Mouse (Mus musculus) ovary, postnatal 10 days (tissue): ENCODE data around the gene Gm10563.
A peak's percentile ranks its signal among the peaks of the same experiment; 100 is the strongest.

ENCODE experiments used
- DNase-seq: peaks from one replicate; pipeline ENCODE4 v3.0.0; 2022; ENCODE audit warnings: low spot score

Gm10563 gene

DNA sequence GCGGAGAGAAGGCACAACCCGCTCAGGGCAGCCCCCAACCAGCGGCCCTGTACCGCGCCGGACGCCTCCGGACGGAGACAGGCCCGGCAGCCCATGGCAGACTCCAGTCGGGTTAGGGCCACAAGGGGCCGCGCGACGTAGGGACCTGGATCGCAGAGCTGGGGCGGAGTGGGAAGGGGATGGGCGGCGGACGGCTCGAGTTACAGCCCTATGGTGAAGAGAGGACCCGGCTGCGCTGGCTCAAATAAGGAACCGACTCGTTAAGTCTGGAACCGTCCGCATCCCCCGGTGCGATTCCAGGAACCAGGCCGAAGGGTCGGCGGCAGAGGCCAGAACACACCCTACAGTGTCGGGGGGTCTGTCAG is 7.9 kb upstream of the Gm10563 start, which contains the start of gene Mmp23:
Gene Mmp23 (minus strand): TSS at position 299 of the 365 bp plus-strand sequence.
- DNase-seq = peak; percentile 58

DNA sequence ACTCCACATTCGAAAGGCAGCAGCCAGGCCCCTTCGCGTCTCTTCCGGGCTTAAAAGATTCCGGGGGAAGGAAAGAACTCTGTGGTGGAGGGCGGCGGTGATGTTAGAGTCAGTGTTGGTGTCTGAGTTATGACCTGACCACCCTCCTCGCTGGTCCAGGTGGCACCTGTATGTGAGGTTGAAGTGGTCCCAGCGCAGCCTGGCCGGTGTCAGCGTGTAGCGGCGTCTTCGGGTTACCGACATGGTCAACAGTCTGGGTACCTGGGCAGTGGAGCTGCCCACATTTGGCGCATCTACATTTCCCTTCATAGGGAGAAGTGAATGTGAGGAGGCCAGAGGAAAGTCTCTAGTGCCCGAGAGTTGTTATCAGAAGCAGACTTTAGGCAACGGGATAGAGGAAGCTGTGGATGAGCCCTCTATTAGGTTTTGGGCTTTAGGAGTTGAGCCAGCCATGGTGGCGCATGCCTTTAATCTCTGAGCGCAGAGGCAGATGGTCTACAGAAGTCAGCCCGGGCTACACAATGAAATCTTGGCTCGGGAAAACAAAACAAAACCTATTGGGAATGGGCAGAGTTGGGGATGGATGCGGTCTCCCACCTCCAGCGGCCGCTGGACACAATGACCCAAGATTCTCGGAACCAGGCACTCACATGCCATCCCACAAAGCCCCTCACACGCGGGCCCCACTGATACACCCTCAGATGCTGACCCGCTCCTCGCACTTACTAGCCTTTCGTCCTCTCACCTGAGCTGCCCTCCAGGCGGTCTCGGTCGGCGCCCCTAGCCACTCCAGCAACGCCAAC is 7.3 kb upstream of the Gm10563 start:
- no peak for DNase-seq

DNA sequence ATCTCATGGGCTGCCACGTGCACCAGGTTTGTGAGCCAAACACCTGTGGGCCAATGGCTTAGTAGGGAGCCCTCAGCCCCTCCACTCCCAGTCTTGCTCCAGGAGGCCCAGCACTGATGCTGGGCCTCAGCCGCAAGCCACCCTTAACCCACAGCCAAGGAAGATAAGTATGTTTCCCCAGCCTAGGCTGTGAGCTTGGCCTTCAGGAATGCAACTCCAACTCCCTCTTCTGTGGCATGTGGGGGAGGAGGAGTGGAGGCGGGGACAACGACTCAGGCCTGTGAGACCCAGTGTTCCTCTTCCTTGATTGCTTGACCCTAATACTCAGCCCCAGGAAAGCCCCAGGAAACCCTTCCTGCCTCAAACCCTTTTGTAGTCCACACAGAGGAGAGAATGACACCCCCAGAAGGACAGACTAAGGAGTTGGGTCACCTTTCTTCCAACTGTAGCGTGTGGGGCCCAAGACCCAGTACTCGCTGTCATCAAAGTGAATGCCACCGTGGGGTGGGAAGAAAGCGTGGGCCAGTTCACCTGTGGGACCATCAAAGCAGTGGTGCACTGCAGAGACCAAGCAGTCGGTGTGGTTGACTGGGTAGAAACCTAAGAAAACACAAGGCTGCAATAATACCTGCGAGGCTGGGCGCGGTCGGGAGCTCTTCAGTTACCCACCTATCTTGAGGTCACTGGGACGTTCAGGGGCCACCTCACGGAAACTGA is 6.5 kb upstream of the Gm10563 start:
- DNase-seq = no peak

DNA sequence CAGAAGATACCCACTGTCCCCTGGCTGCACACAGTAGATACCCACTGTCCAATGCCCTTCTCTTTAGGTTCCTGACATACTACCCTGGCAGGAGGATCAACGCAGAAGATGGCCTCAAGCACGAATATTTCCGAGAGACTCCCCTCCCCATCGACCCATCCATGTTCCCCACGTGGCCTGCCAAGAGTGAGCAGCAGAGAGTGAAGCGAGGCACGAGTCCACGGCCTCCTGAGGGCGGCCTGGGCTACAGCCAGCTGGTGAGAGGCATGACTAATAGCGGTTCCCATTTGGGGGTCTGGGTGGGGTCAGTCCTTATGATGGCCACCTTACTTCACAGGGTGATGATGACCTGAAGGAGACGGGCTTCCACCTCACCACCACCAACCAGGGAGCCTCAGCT is 4.1 kb upstream of the Gm10563 start:
- DNase-seq = no peak

DNA sequence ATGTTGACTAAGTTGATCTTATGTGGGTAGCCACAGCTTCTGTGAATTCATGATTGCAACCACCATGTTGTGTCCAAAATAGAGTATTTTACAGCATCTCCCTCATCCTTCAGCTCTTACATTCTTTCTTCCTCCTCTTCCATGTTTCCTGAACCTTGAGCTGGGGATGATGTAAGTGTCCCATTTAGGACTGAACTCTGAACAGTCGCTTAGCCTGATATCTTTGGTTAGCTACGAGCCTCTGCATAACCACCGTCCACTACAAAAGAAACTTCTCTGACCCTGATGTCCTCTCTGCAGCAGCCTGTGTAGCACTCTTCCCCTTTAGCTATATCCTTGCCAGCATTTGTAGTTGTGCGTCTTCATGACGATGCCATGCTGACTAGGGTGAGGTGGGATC is 513 bp upstream of the Gm10563 start:
- no peak for DNase-seq

DNA sequence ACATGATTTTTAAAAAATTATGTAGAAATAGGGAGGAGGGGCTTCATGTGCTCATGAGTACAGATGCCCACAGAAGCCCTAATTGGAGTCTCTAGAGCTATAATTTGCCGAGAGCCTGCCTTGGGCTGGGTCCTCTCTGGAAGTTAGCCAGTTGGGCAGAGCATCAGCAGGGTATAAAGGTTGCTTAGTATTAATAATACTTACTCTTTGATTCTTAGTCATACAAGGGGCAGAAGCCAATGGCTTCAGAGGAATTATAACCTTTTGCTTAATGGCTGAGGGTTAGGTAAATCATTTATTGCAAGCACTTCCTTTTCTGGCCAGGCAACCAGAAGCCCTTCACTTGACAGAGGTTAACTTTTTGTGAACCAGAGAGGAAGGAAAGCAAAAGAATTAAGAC is 1.7 kb downstream of the Gm10563 start:
- no peak for DNase-seq

DNA sequence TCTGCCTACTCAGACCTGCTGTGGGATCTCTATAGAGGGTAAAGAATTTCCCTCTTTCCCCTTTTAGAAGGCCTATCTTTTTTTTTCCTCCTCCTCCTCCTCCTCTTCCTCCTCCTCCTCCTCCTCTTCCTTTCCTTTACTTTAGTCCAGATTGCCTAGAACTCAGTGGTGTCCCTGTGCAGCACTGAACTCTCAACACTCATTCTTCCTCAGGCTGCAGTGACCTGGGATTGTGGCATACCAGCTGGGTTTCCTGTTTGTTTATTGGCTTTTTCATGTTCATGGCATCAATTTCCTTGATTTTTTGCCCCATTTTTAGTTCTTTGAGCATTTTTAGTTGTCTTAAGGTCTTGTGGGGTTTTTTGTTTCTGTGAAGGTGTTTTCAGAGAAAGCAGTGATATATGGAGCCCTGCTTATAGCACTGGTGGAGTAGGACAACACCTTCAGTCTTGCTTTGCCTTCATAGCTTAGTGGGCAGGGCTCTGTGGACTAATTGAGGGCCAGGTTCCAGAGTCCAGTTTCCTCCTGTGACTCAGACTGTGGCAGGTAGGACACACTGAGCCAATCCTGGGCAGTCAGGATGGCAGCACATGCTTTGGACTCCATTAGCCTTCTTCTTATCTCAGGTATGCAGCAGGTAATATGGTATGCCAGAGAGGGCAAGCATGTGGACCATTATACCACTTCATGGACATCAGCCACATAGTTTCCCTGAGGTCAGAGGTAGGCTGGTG is 9.3 kb downstream of the Gm10563 start:
- DNase-seq = no peak

DNA sequence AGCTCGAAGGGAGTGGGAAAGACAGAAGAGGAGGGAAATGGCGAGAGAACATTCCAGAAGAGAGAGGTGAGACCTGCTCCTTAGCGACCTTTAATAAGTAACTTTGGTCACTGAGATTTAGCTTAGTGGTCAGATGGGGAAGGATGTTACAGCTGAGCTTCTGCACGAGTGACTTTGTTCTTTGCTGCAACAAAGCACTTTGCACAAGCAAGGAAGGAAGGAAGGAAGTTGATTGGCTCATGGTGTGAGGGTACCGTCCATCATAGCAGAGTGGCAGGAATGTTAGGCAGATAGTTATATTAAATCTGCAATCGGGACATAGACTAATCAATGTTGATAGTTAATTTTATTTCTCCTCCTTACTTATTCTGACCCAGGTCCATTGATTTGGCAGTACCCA is 14.9 kb downstream of the Gm10563 start:
- no peak for DNase-seq

DNA sequence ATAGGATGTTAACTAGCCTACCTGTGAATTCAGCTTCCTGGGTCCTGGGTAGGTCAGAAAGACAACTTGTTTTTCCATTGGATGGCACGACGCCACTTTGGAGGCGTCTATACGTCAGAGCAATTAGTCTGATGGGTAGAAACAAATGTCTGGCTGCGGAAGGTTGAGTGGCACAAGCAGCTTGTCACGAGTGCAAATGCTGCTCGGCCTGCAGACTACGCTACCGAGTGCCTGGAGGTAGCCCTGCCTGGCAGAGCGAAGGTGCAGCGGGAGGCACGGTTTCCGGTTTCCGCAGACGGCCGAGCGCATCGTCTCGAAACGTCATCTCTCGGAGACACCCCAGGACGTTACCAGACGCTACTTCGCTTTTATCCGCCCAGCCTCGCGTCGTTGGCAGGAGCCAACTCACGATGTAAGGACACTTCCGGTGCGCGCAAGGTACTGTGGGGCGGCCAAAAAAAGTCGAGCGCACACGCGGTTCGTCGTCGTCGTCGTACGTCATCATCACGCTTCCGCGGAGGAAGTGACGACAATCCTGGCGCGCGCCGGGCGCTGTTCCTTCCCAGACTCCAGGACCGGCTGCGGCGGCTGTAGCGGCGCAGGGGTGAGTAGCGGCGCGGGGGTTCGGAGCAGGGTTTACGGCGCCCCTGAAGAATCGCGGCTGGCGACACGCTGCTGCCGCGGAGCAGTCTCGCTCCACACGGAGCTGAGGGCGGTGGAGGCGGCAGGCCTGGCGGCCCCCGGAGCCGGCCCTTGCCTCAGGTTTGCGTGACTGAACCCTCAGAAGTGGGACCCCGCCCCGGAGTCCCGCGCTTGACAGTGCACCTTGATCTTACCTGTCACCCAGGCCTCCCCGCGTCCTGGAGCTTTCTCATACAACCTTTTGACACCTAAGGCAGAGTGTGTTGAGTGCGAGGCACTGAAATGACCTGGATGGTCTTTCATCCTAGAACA is 20.6 kb downstream of the Gm10563 start, which contains the start of gene Cdk11b:
Gene Cdk11b (plus strand): TSS at position 517 of the 954 bp plus-strand sequence.
- peak; percentile 87 for DNase-seq

DNA sequence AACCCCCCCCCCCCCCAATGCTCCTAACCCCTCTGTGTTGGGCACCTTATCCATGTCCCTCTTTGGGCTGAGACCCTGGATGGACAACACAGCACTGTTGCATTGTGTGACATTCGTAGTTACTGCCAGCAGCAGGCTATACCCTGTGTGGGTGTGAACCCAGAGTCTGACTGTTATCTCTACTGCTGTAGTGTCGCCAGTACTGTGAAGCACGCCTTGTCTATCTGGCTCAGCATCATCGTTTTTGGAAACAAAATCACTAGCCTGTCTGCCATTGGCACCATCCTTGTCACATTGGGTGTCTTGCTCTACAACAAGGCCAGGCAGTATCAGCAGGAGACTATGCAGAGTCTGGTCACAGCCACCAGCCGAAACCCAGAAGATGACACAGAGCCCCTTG is 26.9 kb downstream of the Gm10563 start:
- no peak for DNase-seq

DNA sequence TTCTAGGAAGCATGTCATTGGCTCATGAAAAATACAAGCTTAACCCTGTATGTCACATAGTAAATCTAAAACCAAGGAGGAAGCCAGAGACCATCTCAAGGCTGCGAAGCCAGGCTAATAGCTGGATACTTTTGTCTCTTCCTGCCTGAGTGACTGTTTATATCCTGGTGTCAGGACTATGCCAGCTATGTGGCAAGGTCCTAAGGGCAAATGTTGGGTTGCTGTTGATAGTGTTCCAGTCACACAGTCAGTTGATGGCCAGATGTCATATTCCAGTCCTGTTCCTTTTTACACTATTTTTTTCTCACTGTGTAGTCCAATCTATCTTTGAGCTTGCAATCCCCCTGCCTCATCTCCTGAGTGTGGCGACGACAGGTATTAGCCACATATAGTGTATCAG is 31.9 kb downstream of the Gm10563 start:
- DNase-seq = no peak

DNA sequence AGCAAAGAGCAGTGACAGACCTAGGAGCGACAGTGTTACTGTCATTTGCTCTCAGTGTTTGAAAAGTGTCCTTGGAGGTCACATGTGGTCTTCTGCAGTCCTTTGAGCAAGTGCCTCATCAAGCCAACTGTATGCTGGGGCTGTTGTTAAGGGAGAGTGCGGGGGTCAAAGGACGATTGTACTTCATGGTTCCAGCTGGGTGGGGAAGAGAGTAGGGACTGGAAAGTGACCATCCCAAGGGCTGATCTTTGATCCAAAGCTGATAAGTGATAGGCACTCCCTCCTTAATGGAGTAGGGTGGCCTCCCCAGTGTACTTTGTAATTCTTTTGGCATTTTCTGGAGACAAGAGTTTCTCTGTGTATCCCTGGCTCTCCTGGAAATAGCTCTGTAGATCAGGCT is 33.3 kb downstream of the Gm10563 start:
- DNase-seq = no peak

DNA sequence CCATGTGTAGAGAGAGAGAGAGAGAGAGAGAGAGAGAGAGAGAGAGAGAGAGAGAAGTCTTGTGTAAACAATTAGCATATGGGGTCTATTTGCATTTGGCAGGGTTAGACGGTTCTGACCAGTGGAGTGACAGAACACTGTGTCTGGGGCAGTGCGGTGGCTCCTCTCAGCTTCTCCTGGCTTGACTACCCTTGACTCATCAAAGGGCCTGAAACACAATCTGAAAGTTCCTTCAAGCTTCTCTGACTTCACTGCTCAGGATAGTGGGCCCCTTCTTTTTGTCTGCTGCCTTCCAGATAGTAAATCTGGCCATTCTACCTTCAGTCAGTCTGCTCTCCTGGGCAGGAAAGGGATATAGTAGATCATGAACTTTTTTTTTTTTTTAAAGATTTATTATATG is 38.4 kb downstream of the Gm10563 start:
- DNase-seq = no peak

DNA sequence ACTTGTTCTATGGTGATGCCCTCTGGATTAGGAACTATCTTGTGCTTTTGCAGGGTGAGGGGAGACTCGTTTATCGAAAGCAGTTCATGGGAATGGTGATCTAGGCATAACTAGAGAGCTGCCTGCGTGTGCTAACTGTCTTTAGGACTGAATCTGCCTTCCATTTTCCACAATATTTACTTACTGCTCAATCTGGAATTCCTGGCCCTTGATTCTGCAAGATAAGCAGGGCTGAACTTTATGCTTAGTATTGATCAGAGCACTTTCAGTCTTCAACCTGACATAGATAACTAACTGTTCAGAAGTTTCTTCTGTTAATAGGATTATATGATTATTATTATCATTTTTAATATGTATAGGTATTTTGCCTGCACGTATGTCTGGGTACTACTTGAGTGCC is 40.1 kb downstream of the Gm10563 start:
- DNase-seq = no peak

DNA sequence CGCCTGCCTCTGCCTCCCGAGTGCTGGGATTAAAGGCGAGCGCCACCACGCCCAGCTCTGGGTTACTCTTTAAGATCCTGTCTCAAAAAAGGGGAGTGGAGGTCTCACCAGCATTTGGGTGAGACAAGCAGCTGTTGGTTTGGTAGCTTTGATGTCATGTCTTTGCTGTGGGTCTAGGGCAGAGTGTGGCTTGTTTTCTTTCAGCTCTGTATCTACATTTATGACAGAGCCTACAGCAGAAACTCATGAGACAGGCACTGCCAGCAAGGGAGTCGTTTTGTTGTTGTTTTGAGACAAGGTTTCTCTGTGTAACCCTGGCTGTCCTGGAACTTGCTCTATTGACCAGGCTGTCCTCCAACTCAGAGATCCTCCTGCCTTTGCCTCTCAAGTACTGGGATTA is 41.4 kb downstream of the Gm10563 start:
- no peak for DNase-seq

DNA sequence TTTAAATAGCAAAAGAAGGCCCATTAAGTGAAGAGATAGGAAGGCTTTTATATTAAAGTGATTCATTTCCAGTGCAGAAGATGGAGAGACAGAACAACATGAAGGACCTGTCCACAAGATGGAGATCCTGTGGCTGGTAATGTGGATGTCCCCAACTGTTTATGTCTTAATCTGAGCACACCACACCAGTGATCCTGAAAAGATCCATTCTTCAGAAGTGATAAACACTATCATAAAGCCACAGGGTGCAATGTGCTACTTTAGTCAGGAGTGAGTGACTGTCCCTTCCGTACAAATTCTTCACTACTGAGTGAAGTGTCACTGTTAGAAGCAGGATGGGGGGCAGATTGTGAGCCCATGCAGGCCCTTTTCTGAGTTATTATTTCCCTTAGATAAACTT is 42.5 kb downstream of the Gm10563 start:
- no peak for DNase-seq

DNA sequence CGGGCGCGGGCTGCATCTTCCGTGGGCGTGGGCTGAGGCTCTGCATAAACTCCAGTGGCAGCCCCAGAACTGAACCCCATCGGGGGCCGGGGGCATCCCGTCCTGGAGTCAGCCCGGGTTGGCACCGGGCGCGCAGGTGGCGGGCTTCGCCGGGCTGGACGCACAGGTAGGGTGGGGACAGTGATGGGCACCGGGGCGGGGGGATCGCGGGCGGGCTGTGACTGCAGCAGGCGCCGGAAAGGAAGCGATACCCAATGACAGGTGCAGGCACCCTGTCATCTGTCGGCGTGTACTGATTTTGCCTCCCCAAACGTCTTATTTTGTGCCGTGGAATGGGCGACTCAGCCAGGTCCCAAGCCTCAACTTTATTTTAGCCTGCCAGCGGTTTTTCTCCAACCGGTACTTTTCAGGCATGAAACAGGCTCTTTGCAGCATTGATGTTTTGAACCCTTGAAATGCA is 43.2 kb downstream of the Gm10563 start:
- no peak for DNase-seq

DNA sequence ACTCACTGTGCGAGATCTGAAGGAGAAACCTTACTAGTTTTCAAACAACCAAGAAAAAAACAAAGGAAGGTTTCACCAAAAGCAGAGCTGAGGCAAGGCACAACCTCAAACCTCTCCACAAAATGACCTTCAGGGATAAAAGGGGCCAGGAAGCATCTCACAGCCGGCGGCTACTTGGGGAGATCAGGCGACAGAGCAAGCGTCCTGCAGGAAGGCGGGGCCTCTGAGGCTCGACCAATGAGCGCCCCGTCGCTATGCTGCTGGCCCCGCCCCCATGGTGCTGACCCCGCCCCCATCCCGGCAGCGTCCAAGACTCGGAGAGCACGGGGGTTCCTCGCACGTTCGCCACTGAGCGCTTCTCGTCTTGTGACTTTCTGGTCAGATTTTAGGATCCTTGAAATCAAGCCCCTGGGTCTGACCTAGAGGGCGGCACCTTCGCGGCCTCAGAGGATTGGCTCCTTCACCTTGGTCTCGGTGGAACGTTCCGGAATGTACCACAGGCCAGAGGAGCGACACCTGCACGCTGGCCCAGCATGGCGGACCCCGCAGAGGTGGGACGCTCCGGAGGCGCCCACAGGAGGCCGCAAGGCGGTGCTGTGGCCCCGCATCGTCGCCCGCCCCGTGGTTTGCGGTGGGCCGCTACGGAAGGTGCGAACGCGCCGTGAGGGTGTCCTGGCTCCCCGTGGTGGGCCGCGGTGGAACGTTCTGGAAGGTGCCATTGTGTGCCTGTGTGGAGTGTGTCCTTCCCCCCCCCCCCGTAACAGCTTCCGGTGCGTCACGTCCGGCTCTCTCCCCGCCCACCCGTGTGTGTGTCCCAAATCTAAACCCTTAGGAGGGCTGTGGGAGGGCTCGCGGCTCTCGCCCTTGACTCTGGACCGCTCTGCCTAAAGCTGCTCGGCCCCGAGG is 43.9 kb downstream of the Gm10563 start, which contains the start of gene Slc35e2:
Gene Slc35e2 (plus strand): TSS at position 326 of the 906 bp plus-strand sequence.
- peak; percentile 97 for DNase-seq

DNA sequence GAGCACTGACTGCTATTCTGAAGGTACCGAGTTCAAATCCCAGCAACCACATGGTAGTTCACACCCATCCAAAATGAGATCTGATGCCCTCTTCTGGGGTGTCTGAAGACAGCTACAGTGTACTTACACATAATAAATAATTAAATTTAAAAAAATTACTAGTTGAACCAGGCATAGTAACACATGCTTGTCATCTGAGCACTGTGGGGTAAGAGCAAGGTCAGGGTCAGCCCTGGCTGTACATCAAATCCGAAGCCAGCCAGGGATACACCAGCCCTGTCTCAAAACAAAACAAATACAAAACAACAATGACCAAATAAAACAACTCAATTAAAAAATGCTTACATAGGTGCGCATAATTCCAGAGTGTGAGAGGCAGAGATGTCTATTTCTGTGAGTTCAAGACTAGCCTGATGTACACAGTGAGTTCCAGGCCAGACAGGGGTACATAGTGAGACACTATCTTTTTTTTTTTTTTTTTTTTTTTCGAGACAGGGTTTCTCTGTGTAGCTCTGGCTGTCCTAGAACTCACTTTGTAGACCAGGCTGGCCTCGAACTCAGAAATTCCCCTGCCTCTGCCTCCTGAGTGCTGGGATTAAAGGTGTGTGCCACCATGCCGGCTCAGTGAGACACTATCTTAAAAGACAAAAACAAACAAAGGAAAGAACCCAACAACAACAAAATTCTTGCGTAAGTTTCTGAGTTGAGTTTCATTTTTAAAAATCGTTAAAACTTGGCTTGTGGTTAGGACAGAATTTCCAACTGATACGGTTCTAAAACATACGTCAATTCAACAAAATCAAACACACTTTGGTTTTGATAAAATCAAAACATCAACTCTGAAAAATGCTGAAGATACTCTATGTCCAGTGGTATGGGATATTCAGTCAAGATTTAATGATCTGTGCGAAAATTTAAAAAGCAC is 45.0 kb downstream of the Gm10563 start:
- no peak for DNase-seq
